8 mouse cellular contexts compared by ENCODE assay signal in the genomic region with DNA sequence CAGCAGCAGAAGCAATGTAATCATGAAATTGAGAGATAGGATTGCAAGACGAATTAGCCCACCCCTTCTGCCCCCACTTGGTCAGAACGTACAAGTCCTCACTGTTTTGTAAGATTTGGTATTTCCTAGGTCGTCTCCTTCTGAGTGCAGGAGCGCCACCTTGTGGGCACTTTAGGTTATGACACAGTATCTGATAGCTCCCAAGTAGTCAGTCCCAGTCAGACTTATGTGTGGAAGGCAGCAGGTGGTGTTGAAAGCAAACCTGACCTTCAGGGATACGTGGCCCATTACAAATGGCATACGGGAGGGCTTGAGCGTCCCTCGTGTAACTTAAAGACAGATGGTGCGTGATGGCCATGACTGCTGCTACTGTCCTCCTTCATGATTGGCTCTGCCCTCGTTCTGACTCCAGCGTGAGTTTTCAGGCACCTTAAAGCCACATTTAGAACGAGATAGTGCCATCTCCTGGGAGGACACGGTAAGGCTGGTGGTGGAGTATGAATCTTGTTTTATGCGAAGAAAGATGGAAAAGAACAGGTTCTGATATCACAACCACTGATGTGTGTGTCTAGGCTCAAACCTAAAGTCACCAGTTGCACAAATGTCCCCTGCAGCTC. TPM values are rescaled to one million over a fixed set of nuclear protein-coding genes. Genes with fewer than 3 reads are reported as not detected.
DNase-seq lines count a peak whose midpoint lies in the region; ATAC-seq lines count a peak whose summit lies in the region.

No protein-coding gene starts in this region.

- H3K4me3 ChIP-seq in intestine, embryonic 14.5 days (ENCODE audit: low read depth, low read length) = no peak overlapping the region

- 2% methylated on average over 14 of the region's 14 CpGs for WGBS in intestine, embryonic 14.5 days

- ATAC-seq in intestine, embryonic 14.5 days (replicated peaks; ENCODE audit: low FRiP score, low TSS enrichment, low read depth) = peak; percentile 76
- ATAC-seq in megakaryocyte-erythroid progenitor cell, adult 5-6 weeks (replicated peaks; ENCODE audit: low FRiP score, low TSS enrichment, poor library complexity, severe bottlenecking) = peak; percentile 98

- H3K4me2 ChIP-seq in intestine, embryonic 14.5 days (ENCODE audit: low read length) = peak overlapping the region; percentile 27

- no peaks in the 10 kb centered on the region for H3K36me3 ChIP-seq in intestine, embryonic 14.5 days (ENCODE audit: control insufficient read depth, insufficient read depth, low read length)

- intact Hi-C loops in gastrocnemius, postnatal 36 days (cut with DNase I) = no loop called here
- intact Hi-C loops in left cerebral cortex, postnatal 10 days (cut with DNase I) = loop anchor here (5.0 to 10.0 kb wide), 3 partner anchors 128 to 1030 kb away; no protein-coding TSS in a partner anchor

- no peaks in the 10 kb centered on the region for H3K27me3 ChIP-seq in intestine, embryonic 14.5 days (replicated peaks; ENCODE audit: control insufficient read depth, insufficient read depth, low read length)

- H3K4me1 ChIP-seq in intestine, embryonic 14.5 days (replicated peaks; ENCODE audit: control insufficient read depth, insufficient read depth, low read length) = no peaks in the 10 kb centered on the region

- H3K27ac ChIP-seq in intestine, embryonic 14.5 days (ENCODE audit: low read depth) = no peak overlapping the region

- no peak overlapping the region for H3K9ac ChIP-seq in intestine, embryonic 14.5 days (ENCODE audit: low read length)

- no peaks in the 10 kb centered on the region for H3K9me3 ChIP-seq in intestine, embryonic 14.5 days (ENCODE audit: control insufficient read depth, low read length)

- DNase-seq in adrenal gland, adult 18-20 months (ENCODE audit: low spot score in 2 of 2) = peak; percentile 79 to 80
- DNase-seq in embryo, embryonic 11 days = peak; percentile 83
- peak; percentile 64 to 65 for DNase-seq in gastrocnemius, postnatal 36 days
- peak; percentile 94 for DNase-seq in intestine, embryonic 14.5 days (ENCODE audit: low spot score)
- DNase-seq in left cerebral cortex, postnatal 10 days (ENCODE audit: extremely low spot score in 1 of 2, low spot score in 2 of 2) = peak; percentile 86 to 87
- DNase-seq in right cerebral cortex, postnatal 14 days = peak; percentile 89
- DNase-seq in urinary bladder, postnatal 25 days (ENCODE audit: low spot score) = peak; percentile 75

RNA-seq across cellular contexts. Expression of gene Cyld, which starts 58.5 kb away (rescaled TPM):
- 10 to 100 TPM; 41.4 to 58.1 TPM for total RNA-seq in adrenal gland, adult 18-20 months (2021)
- total RNA-seq in gastrocnemius, postnatal 36 days (2021) = 10 to 100 TPM; 13.1 to 16.4 TPM
- 13.7 and 14.8 TPM in 2 replicates for polyA plus RNA-seq in intestine, embryonic 14.5 days (2014; fragmentation: Nextera tagmentation; extraction: Ambion mirVana)
- 10 to 100 TPM; 63.3 to 63.9 TPM for total RNA-seq in left cerebral cortex, postnatal 10 days (2021)
- 22.8 and 23.4 TPM in 2 replicates for total RNA-seq in megakaryocyte-erythroid progenitor cell, adult 5-6 weeks (2014; fragmentation: Nextera tagmentation)
- 23.5 and 31.9 TPM in 2 replicates for total RNA-seq in megakaryocyte-erythroid progenitor cell, adult 5-6 weeks (2017)
